Mouse (Mus musculus): ENCODE data around the gene Ccdc39.

DNA sequence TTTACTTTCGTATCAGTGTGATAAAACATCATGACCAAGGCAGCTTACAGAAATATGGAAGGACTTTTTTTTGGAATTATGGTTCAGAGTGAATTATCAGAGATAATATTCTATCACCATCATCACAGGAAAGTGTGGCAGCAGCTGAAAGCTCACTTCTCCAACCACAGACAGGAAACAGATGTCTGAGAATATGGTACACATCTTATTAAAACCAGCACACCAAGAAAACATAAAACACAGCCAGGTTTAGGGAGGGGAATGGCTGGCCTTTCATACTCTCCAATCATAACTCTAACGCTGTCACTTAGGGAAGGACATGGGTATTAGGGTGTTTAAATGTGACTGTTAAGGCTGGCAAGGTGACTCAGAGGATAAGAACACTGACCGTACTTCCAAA is 14.8 kb upstream of the Ccdc39 start:
- TF ChIP-seq GATA1 (IDR thresholded peaks at IDR 0.05; ENCODE audit: borderline replicate concordance, low read length) (no peak), FLI1 (IDR thresholded peaks at IDR 0.05; ENCODE audit: low read length) (no peak)
